In the genomic region with DNA sequence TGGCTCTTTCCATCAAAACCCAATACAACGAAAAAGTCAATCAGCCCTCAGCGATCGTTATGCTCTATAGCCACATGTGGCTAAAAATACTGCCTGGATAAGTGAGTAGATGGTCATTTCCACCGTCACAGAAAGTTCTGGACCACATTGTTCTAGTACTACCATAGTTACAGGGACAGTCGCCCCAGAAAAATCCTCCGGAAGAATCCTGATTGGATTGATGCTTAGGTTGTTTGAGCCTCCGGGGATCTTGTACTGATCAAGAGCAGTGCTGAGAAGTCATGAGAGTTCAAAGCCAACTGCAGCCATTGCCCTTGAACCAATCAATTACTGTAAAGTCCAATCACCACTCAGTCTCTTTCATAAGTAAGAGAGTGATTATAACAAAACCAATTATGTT, we compare ENCODE assay signal across 12 mouse cellular contexts. TPM values are rescaled to one million over a fixed set of nuclear protein-coding genes. Genes with fewer than 3 reads are reported as not detected.
A peak's percentile ranks its signal among the peaks of the same experiment; 100 is the strongest.
DNase-seq lines count a peak whose midpoint lies in the region; ATAC-seq and TF ChIP-seq lines count a peak whose summit lies in the region.
"Had no signal": no experiment of that assay in that cellular context is flagged by ENCODE, and none has a peak within 500 bp of the region (broad histone marks: within the 10 kb centered on the region; RNA-seq: fewer than 3 reads in every experiment).

No protein-coding gene starts in this region.

- 47% methylated on average over 7 of the region's 7 CpGs for WGBS in kidney, postnatal 0 days
- WGBS in embryonic facial prominence, embryonic 14.5 days = 33% methylated on average over 7 of the region's 7 CpGs
- WGBS in forebrain, postnatal 0 days = 25% methylated on average over 7 of the region's 7 CpGs
- WGBS in midbrain, embryonic 13.5 days = 30% methylated on average over 7 of the region's 7 CpGs

- no peak for TF ChIP-seq CTCF in kidney, postnatal 0 days (IDR thresholded peaks at IDR 0.05; ENCODE audit: low read depth)
- TF ChIP-seq CTCF in forebrain, postnatal 0 days (IDR thresholded peaks at IDR 0.05; ENCODE audit: low read depth) = no peak

- no peaks in the 10 kb centered on the region for H3K9me3 ChIP-seq in kidney, postnatal 0 days (replicated peaks; ENCODE audit: low read length)
- H3K9me3 ChIP-seq in embryonic facial prominence, embryonic 14.5 days (ENCODE audit: control insufficient read depth, low read length) = no peaks in the 10 kb centered on the region
- H3K9me3 ChIP-seq in forebrain, postnatal 0 days (ENCODE audit: low read length) = no peaks in the 10 kb centered on the region
- H3K9me3 ChIP-seq in midbrain, embryonic 13.5 days = no peaks in the 10 kb centered on the region
- H3K9me3 ChIP-seq: liver, embryonic 13.5 days had no signal

- H3K27me3 ChIP-seq in kidney, postnatal 0 days (ENCODE audit: insufficient read depth, low read length) = no peaks in the 10 kb centered on the region
- peaks cover 11% of the 10 kb centered on the region; the same call in 1 of the 2 replicates for H3K27me3 ChIP-seq in embryonic facial prominence, embryonic 14.5 days (replicated peaks; ENCODE audit: control insufficient read depth, insufficient read depth, low read length)
- H3K27me3 ChIP-seq in forebrain, postnatal 0 days (ENCODE audit: insufficient read depth, low read length) = 0 out of 2 replicates have a peak, but pooled peaks cover 10% of the 10 kb centered on the region
- peaks cover 71% of the 10 kb centered on the region for H3K27me3 ChIP-seq in midbrain, embryonic 13.5 days

- H3K4me1 ChIP-seq in kidney, postnatal 0 days (replicated peaks; ENCODE audit: insufficient read depth, low read length) = no peaks in the 10 kb centered on the region
- H3K4me1 ChIP-seq in embryonic facial prominence, embryonic 14.5 days (ENCODE audit: control insufficient read depth, insufficient read depth, low read length) = peaks cover 12% of the 10 kb centered on the region; the same call in 1 of the 2 replicates
- no peaks in the 10 kb centered on the region for H3K4me1 ChIP-seq in forebrain, postnatal 0 days (ENCODE audit: insufficient read depth)
- H3K4me1 ChIP-seq in midbrain, embryonic 13.5 days (replicated peaks) = peaks cover 33% of the 10 kb centered on the region
- H3K4me1 ChIP-seq: liver, embryonic 13.5 days had no signal

- no peak overlapping the region for H3K9ac ChIP-seq in kidney, postnatal 0 days (ENCODE audit: low read depth, low read length)
- H3K9ac ChIP-seq in embryonic facial prominence, embryonic 14.5 days (ENCODE audit: low read depth, low read length) = no peak overlapping the region
- no peak overlapping the region for H3K9ac ChIP-seq in forebrain, postnatal 0 days
- no peak overlapping the region for H3K9ac ChIP-seq in midbrain, embryonic 13.5 days (replicated peaks)
- H3K9ac ChIP-seq: liver, embryonic 13.5 days had no signal

- no peak overlapping the region for H3K4me3 ChIP-seq in kidney, postnatal 0 days (replicated peaks; ENCODE audit: low read depth, low read length)
- H3K4me3 ChIP-seq in embryonic facial prominence, embryonic 14.5 days (ENCODE audit: low read depth, low read length) = no peak overlapping the region
- H3K4me3 ChIP-seq in forebrain, postnatal 0 days (ENCODE audit: low read depth, low read length) = no peak overlapping the region
- H3K4me3 ChIP-seq in midbrain, embryonic 13.5 days (replicated peaks) = no peak overlapping the region
- H3K4me3 ChIP-seq: liver, embryonic 13.5 days had no signal

- ATAC-seq in kidney, postnatal 0 days (replicated peaks; ENCODE audit: low FRiP score, low read depth) = no peak
- no peak for ATAC-seq in embryonic facial prominence, embryonic 14.5 days (ENCODE audit: low read depth)
- no peak for ATAC-seq in forebrain, postnatal 0 days
- no peak for ATAC-seq in midbrain, embryonic 13.5 days

- no peaks in the 10 kb centered on the region for H3K36me3 ChIP-seq in kidney, postnatal 0 days (ENCODE audit: insufficient read depth, low read length)
- no peaks in the 10 kb centered on the region for H3K36me3 ChIP-seq in embryonic facial prominence, embryonic 14.5 days (ENCODE audit: control insufficient read depth, insufficient read depth, low read length)
- no peaks in the 10 kb centered on the region for H3K36me3 ChIP-seq in forebrain, postnatal 0 days (ENCODE audit: insufficient read depth)
- no peaks in the 10 kb centered on the region for H3K36me3 ChIP-seq in midbrain, embryonic 13.5 days
- H3K36me3 ChIP-seq: liver, embryonic 13.5 days had no signal

- peak overlapping the region; percentile 21; the same call in 1 of the 2 replicates for H3K4me2 ChIP-seq in kidney, postnatal 0 days (ENCODE audit: low read length)
- peak overlapping the region; percentile 25; the same call in 1 of the 2 replicates for H3K4me2 ChIP-seq in embryonic facial prominence, embryonic 14.5 days (ENCODE audit: low read depth, low read length)
- H3K4me2 ChIP-seq in forebrain, postnatal 0 days (ENCODE audit: low read depth) = 0 out of 2 replicates have a peak overlapping the region, but pooled peaks have one; percentile 17
- peak overlapping the region; percentile 38 for H3K4me2 ChIP-seq in midbrain, embryonic 13.5 days (replicated peaks)
- H3K4me2 ChIP-seq: liver, embryonic 13.5 days had no signal

- H3K27ac ChIP-seq in kidney, postnatal 0 days = no peak overlapping the region
- no peak overlapping the region for H3K27ac ChIP-seq in embryonic facial prominence, embryonic 14.5 days (replicated peaks; ENCODE audit: low read depth, low read length)
- no peak overlapping the region for H3K27ac ChIP-seq in forebrain, postnatal 0 days (ENCODE audit: low read depth, low read length)
- no peak overlapping the region for H3K27ac ChIP-seq in midbrain, embryonic 13.5 days
- H3K27ac ChIP-seq: liver, embryonic 13.5 days had no signal

- DNase-seq in kidney, postnatal 0 days (ENCODE audit: low spot score) = no peak
- no peak for DNase-seq in kidney, postnatal 4 days
- no peak for DNase-seq in embryonic facial prominence, embryonic 14.5 days (ENCODE audit: low spot score)
- peak; percentile 23 for DNase-seq in forebrain, postnatal 0 days
- DNase-seq in spleen, postnatal 4 days (ENCODE audit: low spot score in 2 of 2) = no peak
- DNase-seq in testis, postnatal 14 days (ENCODE audit: low spot score) = no peak
- DNase-seq: cerebellum, adult 18-20 months; liver, embryonic 13.5 days had no signal

RNA-seq across cellular contexts. Expression of gene Pax6, which starts 56.0 kb away (rescaled TPM):
- 0.38 TPM in 1 of 2 replicates, not detected in the other for polyA plus RNA-seq in kidney, postnatal 0 days (2015; fragmentation: Nextera tagmentation; extraction: Ambion mirVana)
- polyA plus RNA-seq in embryonic facial prominence, embryonic 14.5 days (2014; fragmentation: Nextera tagmentation; extraction: Ambion mirVana) = 1.8 and 2.6 TPM in 2 replicates
- 19.0 and 32.9 TPM in 2 replicates for total RNA-seq in forebrain, postnatal 0 days (2014; rRNA removed)
- polyA plus RNA-seq in forebrain, postnatal 0 days (2015; fragmentation: Nextera tagmentation; extraction: Ambion mirVana) = 14.6 and 19.0 TPM in 2 replicates
- 39.9 and 40.9 TPM in 2 replicates for polyA plus RNA-seq in midbrain, embryonic 13.5 days (2015; fragmentation: Nextera tagmentation; extraction: Ambion mirVana)
- total RNA-seq: adrenal gland, postnatal 14 days had no signal
- polyA plus RNA-seq: gonadal fat pad, adult 2 months; urinary bladder, adult 2 months had no signal
